Mouse (Mus musculus) E14TG2a.4 (cell line): ENCODE measurements around the gene Mindy1.

Experiments used
- H3K27me3 ChIP-seq: 2 replicates; pipeline ENCODE4 v1.6.1; 2014; ENCODE audit warnings: low read length, control low read depth; ENCODE audit not compliant: insufficient read depth
- H3K36me3 ChIP-seq: 2 replicates; pipeline ENCODE4 v1.6.1; 2014; ENCODE audit warnings: low read length, control low read depth; ENCODE audit not compliant: insufficient read depth
- H3K4me1 ChIP-seq: replicated peaks from 2 replicates; pipeline ENCODE4 v1.6.1; 2014; ENCODE audit warnings: low read depth, low read length, control low read depth
- H3K4me3 ChIP-seq: replicated peaks from 2 replicates; pipeline ENCODE4 v1.5.1; 2014; ENCODE audit warnings: mild to moderate bottlenecking, low read length
- H3K9me3 ChIP-seq: 2 replicates; pipeline ENCODE4 v1.6.1; 2014; ENCODE audit warnings: low read length, control low read depth
- CTCF ChIP-seq: conservative IDR thresholded peaks from 2 replicates; pipeline ENCODE4 v1.5.1; 2014; ENCODE audit warnings: low read length
- NANOG ChIP-seq: IDR thresholded peaks from 2 replicates; pipeline ENCODE4 v1.6.1; 2014; ENCODE audit warnings: borderline replicate concordance, low read length, mixed read lengths
- POU5F1 ChIP-seq: IDR thresholded peaks from 2 replicates; pipeline ENCODE4 v1.6.1; 2014; ENCODE audit warnings: low read length, borderline replicate concordance

Mindy1 gene

GRCm38 (mm10) chr3:95294316-95294715, 13.2 kb downstream of the Mindy1 start:
- TF ChIP-seq CTCF = no peak
- TF ChIP-seq POU5F1 = no peak
- TF ChIP-seq NANOG = no peak
- no peak overlapping the region; the same call in 1 of the 2 replicates for H3K4me3 ChIP-seq
- H3K4me1 ChIP-seq = peaks cover 89% of the 10 kb centered on the region
- no peaks in the 10 kb centered on the region for H3K27me3 ChIP-seq
- H3K36me3 ChIP-seq = peaks cover 91% of the 10 kb centered on the region
- H3K9me3 ChIP-seq = no peaks in the 10 kb centered on the region

DNA sequence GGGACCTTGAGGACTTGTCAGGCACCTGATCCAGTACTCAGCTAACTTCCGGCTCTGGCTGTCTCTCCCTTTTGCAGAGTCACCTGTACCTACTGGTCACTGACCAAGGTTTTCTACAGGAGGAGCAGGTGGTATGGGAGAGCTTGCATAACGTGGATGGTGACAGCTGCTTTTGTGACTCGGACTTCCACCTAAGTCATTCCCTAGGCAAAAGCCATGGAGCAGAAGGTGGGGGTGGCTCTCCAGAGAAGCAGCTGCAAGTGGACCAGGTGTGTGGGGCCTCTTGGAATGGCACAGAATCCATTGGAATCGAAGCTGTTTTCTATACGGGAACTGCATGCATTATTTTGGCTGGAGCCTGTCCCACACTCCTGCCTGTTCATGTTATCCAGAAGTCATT, 13.6 kb downstream of the Mindy1 start:
- H3K4me3 ChIP-seq = no peak overlapping the region; the same call in 1 of the 2 replicates
- no peak for TF ChIP-seq POU5F1
- TF ChIP-seq CTCF = no peak
- TF ChIP-seq NANOG = no peak
- H3K27me3 ChIP-seq = no peaks in the 10 kb centered on the region
- no peaks in the 10 kb centered on the region for H3K9me3 ChIP-seq
- peaks cover 87% of the 10 kb centered on the region for H3K4me1 ChIP-seq
- peaks cover 87% of the 10 kb centered on the region for H3K36me3 ChIP-seq

- TF ChIP-seq CTCF (no peak), NANOG (no peak; the same call in 1 of the 2 replicates), POU5F1 (no peak)
- H3K4me1 ChIP-seq = peaks cover 82% of the 10 kb centered on the region
- no peaks in the 10 kb centered on the region for H3K9me3 ChIP-seq
- H3K36me3 ChIP-seq = peaks cover 79% of the 10 kb centered on the region
- H3K27me3 ChIP-seq = no peaks in the 10 kb centered on the region
- no peak overlapping the region; the same call in 1 of the 2 replicates for H3K4me3 ChIP-seq
These were observed 14.4 kb downstream of the Mindy1 start for GRCm38 (mm10) chr3:95295321-95296102.

GRCm38 (mm10) chr3:95296103-95296469, 14.9 kb downstream of the Mindy1 start:
- no peaks in the 10 kb centered on the region for H3K9me3 ChIP-seq
- H3K27me3 ChIP-seq = no peaks in the 10 kb centered on the region
- no peak overlapping the region for H3K4me3 ChIP-seq
- H3K4me1 ChIP-seq = peaks cover 76% of the 10 kb centered on the region
- no peak for TF ChIP-seq POU5F1
- peak; percentile 75 for TF ChIP-seq CTCF
- peaks cover 74% of the 10 kb centered on the region for H3K36me3 ChIP-seq

GRCm38 (mm10) chr3:95298018-95298417, 16.9 kb downstream of the Mindy1 start:
- H3K4me1 ChIP-seq = peaks cover 57% of the 10 kb centered on the region
- H3K4me3 ChIP-seq = no peak overlapping the region
- H3K36me3 ChIP-seq = peaks cover 54% of the 10 kb centered on the region
- no peaks in the 10 kb centered on the region for H3K27me3 ChIP-seq
- no peaks in the 10 kb centered on the region for H3K9me3 ChIP-seq
- TF ChIP-seq POU5F1 = no peak
- TF ChIP-seq CTCF = no peak

- no peak for TF ChIP-seq POU5F1
- TF ChIP-seq CTCF = no peak
- no peak for TF ChIP-seq NANOG
- H3K9me3 ChIP-seq = peaks cover 10% of the 10 kb centered on the region
- peaks cover 24% of the 10 kb centered on the region for H3K4me1 ChIP-seq
- H3K4me3 ChIP-seq = no peak overlapping the region
- peaks cover 21% of the 10 kb centered on the region for H3K36me3 ChIP-seq
- H3K27me3 ChIP-seq = no peaks in the 10 kb centered on the region
These were observed 20.2 kb downstream of the Mindy1 start for GRCm38 (mm10) chr3:95301204-95301796.

- no peak overlapping the region for H3K4me3 ChIP-seq
- H3K9me3 ChIP-seq = peaks cover 59% of the 10 kb centered on the region
- H3K36me3 ChIP-seq = no peaks in the 10 kb centered on the region
- no peaks in the 10 kb centered on the region for H3K27me3 ChIP-seq
- H3K4me1 ChIP-seq = no peaks in the 10 kb centered on the region
- TF ChIP-seq CTCF (no peak), NANOG (no peak), POU5F1 (no peak)
These were observed 25.1 kb downstream of the Mindy1 start for GRCm38 (mm10) chr3:95306244-95306643.

DNA sequence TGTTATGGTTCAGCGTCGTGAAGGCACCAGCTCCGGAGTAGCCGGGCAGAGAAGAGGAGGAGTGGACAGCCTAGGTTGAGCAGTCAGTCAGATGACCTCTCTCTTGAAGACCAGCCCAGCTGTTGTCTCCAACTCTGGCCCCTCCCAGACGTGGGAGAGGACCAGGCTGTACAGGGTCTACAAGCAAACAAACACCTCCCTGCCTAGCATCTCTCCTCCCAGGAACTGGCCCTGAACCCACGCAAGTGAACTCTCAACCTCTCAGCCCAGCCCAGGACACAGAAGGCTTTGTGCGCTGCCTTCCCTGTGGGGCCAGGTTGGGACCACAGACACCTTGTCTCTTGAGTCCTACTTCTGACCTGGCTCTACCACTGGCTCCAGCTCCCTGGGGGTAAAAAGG, 26.0 kb downstream of the Mindy1 start, which contains the start of gene Anxa9:
Gene Anxa9 (minus strand): TSS at position 77 of the 400 bp plus-strand sequence.
- peaks cover 67% of the 10 kb centered on the region for H3K9me3 ChIP-seq
- peaks cover 8% of the 10 kb centered on the region; the same call in 1 of the 2 replicates for H3K36me3 ChIP-seq
- H3K27me3 ChIP-seq = no peaks in the 10 kb centered on the region
- TF ChIP-seq CTCF = no peak
- no peak for TF ChIP-seq NANOG
- no peak for TF ChIP-seq POU5F1
- no peak within 1 kb of the TSS; the same call in 1 of the 2 replicates for H3K4me3 ChIP-seq
- H3K4me1 ChIP-seq = no peaks in the 10 kb centered on the region

DNA sequence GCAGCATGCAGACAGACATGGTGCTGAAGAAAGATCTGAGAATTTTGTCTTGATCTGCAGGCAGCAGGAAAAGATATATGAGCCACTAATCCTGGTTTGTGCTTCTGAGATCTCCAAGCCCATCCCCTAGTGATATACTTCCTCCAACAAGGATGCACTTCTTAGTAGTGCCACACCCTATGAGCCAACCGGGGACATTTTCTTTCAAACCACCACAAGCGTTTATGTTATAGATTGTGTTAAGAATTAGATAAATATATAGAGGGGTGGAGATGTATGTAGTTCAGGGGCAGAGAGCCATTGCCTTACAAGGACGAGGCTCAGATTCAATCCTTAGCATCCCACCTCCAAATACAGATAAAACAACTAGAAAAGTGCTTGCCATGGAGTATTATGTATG, 29.4 kb downstream of the Mindy1 start:
- Histone ChIP-seq H3K4me3 (no peak overlapping the region), H3K4me1 (peaks cover 17% of the 10 kb centered on the region), H3K27me3 (no peaks in the 10 kb centered on the region), H3K36me3 (peaks cover 8% of the 10 kb centered on the region; the same call in 1 of the 2 replicates), H3K9me3 (peaks cover 66% of the 10 kb centered on the region)
- TF ChIP-seq POU5F1 = no peak
- no peak for TF ChIP-seq NANOG
- no peak for TF ChIP-seq CTCF
